Mouse (Mus musculus): ENCODE measurements around the gene Cyp8b1.

- TF ChIP-seq POLR2A (IDR thresholded peaks at IDR 0.05; ENCODE audit: extremely low read depth, insufficient read depth, low read length) (no peak), CTCF (IDR thresholded peaks at IDR 0.05; ENCODE audit: low read depth, low read length) (no peak)
Observed at GRCm38 (mm10) chr9:121905556-121906185, 10.4 kb downstream of the Cyp8b1 start.

Measured in liver, adult 2 months (tissue).